In genomic region chr16:95093753-95094152, GRCm38 (mm10) we compare ENCODE assay signal across 7 mouse cellular contexts.
DNase-seq lines count a peak whose midpoint lies in the region; ATAC-seq and TF ChIP-seq lines count a peak whose summit lies in the region.

No protein-coding gene starts in this region.

- no peak for TF ChIP-seq EP300 in liver, postnatal 0 days (IDR thresholded peaks at IDR 0.05; ENCODE audit: low read depth)

- no peak overlapping the region for H3K27ac ChIP-seq in liver, postnatal 0 days (ENCODE audit: low read depth)

- no peaks in the 10 kb centered on the region for H3K4me1 ChIP-seq in liver, postnatal 0 days (ENCODE audit: insufficient read depth)

- no peak overlapping the region for H3K9ac ChIP-seq in liver, postnatal 0 days (replicated peaks)

- WGBS in liver, postnatal 0 days (ENCODE audit: insufficient replicate concordance): 28% methylated on average over 10 of the region's 10 CpGs

- ATAC-seq in liver, postnatal 0 days: no peak

- TF ChIP-seq CTCF in liver, postnatal 0 days (IDR thresholded peaks at IDR 0.05; ENCODE audit: low read depth): no peak

- no peak overlapping the region for H3K4me3 ChIP-seq in liver, postnatal 0 days (ENCODE audit: low read depth, low read length)

- no peaks in the 10 kb centered on the region for H3K9me3 ChIP-seq in liver, postnatal 0 days (ENCODE audit: low read length)

- no peaks in the 10 kb centered on the region for H3K27me3 ChIP-seq in liver, postnatal 0 days (ENCODE audit: insufficient read depth, low read length)

- intact Hi-C loops in heart, postnatal 14 days (cut with DNase I): no loop called here

- no peak overlapping the region for H3K4me2 ChIP-seq in liver, postnatal 0 days (ENCODE audit: low read depth, low read length)

- DNase-seq in right cerebral cortex, postnatal 4 days: peak; percentile 13
- DNase-seq in right cerebral cortex, adult 2 months (ENCODE audit: low spot score in 2 of 2): no peak
- DNase-seq in adrenal gland, postnatal 4 days (ENCODE audit: low spot score in 2 of 2): peak; percentile 7 to 11
- DNase-seq in heart, postnatal 14 days: peak; percentile 27 to 72
- DNase-seq in liver, postnatal 0 days: peak; percentile 41
- DNase-seq in cerebellum, adult 8-10 months: no peak
- DNase-seq in left cerebral cortex, adult 8-10 months (ENCODE audit: low spot score in 2 of 2): no peak

- H3K36me3 ChIP-seq in liver, postnatal 0 days (replicated peaks; ENCODE audit: insufficient read depth, low read length): no peaks in the 10 kb centered on the region

Comparison
In these comparisons a context has a peak if more than half of its experiments do, and no peak if none do; other contexts are left out.
1. DNase-seq: peak in right cerebral cortex, postnatal 4 days (single experiment), adrenal gland, postnatal 4 days (2 of 2), heart, postnatal 14 days (2 of 2) and liver, postnatal 0 days (single experiment); none in right cerebral cortex, adult 2 months (0 of 2), cerebellum, adult 8-10 months (single experiment) and left cerebral cortex, adult 8-10 months (0 of 2).